Mouse (Mus musculus) 416B (cell line): Measurements from ENCODE around the gene Capn8.

Source experiments
- DNase-seq: peaks from one replicate; pipeline ENCODE4 v3.0.0; 2011; ENCODE audit warnings: low read depth

Gene Capn8

DNA sequence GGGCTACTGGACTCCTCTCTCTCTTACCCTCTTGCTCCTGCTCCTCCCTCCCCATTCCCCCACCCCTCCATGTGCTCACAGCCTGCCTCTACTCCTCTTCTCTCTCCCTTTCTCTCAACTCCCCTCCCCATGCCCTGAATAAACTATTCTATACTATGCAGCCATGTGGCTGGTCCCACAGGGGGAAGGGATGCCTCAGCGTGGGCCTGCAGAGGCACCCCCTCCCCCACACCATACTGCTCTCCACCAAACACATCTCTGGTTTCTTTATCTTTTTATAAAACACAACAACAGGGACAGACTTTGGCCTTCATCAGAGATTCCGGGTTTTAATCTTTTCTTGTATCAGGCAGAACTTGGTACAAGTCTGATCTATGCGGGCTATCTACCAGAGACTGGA, 114.4 kb downstream of the Capn8 start:
- no peak for DNase-seq

DNA sequence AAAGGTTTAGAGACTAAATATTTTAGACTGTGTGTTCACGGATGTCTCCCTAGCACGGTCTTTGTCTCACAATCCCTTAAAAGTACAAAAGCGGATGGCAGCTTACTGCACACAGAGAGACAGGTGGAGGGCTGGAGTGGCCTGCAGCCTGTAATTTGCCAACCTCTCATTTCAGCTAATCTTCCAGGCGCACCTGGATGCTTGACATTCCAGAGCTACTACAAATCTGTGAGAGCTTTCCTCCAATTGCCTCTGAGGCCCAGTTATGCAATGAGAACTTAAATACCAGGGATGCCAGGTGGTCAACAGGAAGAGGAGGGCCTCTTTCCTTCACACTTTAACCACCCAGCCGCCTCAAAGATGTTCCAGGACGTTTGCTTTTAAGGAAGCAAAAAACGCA, 114.8 kb downstream of the Capn8 start:
- DNase-seq, result no peak
